Mouse (Mus musculus) midbrain, postnatal 0 days (tissue): ENCODE measurements around the gene Sgca. TPM values are rescaled to one million over a fixed set of nuclear protein-coding genes. Genes with fewer than 3 reads are reported as not detected.
A peak's percentile ranks its signal among the peaks of the same experiment; 100 is the strongest.

Experiments
- ATAC-seq: fragments of 200-750 bp; cut with Nextera tagmentation; 2 replicates; pipeline ENCODE4 v1.8.0; 2017; ENCODE audit warnings: moderate number of reproducible peaks, mild to moderate bottlenecking, moderate TSS enrichment, moderate library complexity; ENCODE audit not compliant: low FRiP score
- DNase-seq: peaks from one replicate; pipeline ENCODE4 v3.0.0-alpha.2; 2015; ENCODE audit warnings: low spot score
- H3K27ac ChIP-seq: fragments of 300-500 bp; sonication (generic); 2 replicates; pipeline ENCODE4 v1.5.1; 2014; ENCODE audit warnings: low read depth, mild to moderate bottlenecking, low read length, mixed read lengths
- H3K27me3 ChIP-seq: fragments of 300-500 bp; sonication (generic); 2 replicates; pipeline ENCODE4 v1.6.1; 2014; ENCODE audit warnings: low read length, control low read depth, mixed read lengths; ENCODE audit not compliant: insufficient read depth
- H3K36me3 ChIP-seq: fragments of 300-500 bp; sonication (generic); 2 replicates; pipeline ENCODE4 v1.6.1; 2014; ENCODE audit warnings: low read length, control low read depth, mixed read lengths; ENCODE audit not compliant: insufficient read depth
- H3K4me1 ChIP-seq: fragments of 300-500 bp; sonication (generic); 2 replicates; pipeline ENCODE4 v1.6.1; 2014; ENCODE audit warnings: mild to moderate bottlenecking, control low read depth, antibody characterized with exemption, low read length, mixed read lengths; ENCODE audit not compliant: insufficient read depth
- H3K4me2 ChIP-seq: fragments of 300-500 bp; sonication (generic); 2 replicates; pipeline ENCODE4 v1.6.1; 2014; ENCODE audit warnings: low read depth, mild to moderate bottlenecking, low read length, mixed read lengths; ENCODE audit not compliant: poor library complexity, severe bottlenecking
- H3K4me3 ChIP-seq: fragments of 300-500 bp; sonication (generic); 2 replicates; pipeline ENCODE4 v1.5.1; 2014; ENCODE audit warnings: low read depth, mild to moderate bottlenecking, low read length, moderate library complexity
- H3K9ac ChIP-seq: fragments of 300-500 bp; sonication (generic); replicated peaks from 2 replicates; pipeline ENCODE4 v1.6.1; 2014; ENCODE audit warnings: mild to moderate bottlenecking, low read length, moderate library complexity, mixed read lengths; ENCODE audit not compliant: poor library complexity, severe bottlenecking
- H3K9me3 ChIP-seq: fragments of 300-500 bp; sonication (generic); 2 replicates; pipeline ENCODE4 v1.6.1; 2016; ENCODE audit warnings: low read length, control low read depth
- CTCF ChIP-seq: IDR thresholded peaks from 2 replicates; pipeline ENCODE4 v1.5.1; 2016; ENCODE audit warnings: antibody characterized with exemption, mild to moderate bottlenecking
- WGBS: fragments of 180-500 bp; shearing (Covaris S2); extraction: QIAGEN DNeasy Blood & Tissue Kit; methylation state at CpG from one replicate; pipeline ENCODE4 v1.1.7; 2014; 5-methylcytosine and 5-hydroxymethylcytosine counted together
- polyA plus RNA-seq: library from polyadenylated mRNA; unstranded; fragments of >200 nt; fragmentation: Nextera tagmentation; extraction: Ambion mirVana; gene quantifications from 2 replicates; pipeline ENCODE4 v1.2.1, GENCODE M21; 2015
- total RNA-seq: library from RNA; depleted of rRNA; stranded (reverse); fragments of >200 nt; gene quantifications from 2 replicates; pipeline ENCODE4 v1.2.3, GENCODE M21; 2014

The Sgca gene
- total and polyA plus RNA-seq, 2 experiments from 2014 or later = 0.39 TPM; not detected in 1

DNA sequence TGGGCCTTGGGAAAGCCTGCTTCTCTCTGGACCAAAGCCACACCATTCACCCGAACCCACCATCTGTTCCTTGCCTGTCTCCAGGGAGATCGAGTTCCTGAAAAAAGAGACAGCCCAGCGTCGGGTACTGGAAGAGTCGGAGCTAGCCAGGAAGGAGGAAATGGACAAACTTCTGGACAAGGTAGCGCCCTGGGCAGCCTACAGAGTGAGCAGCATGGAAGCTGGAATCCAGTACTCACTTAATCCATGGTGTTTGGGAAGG, 28.7 kb upstream of the Sgca start:
- Histone ChIP-seq H3K9me3 (no peaks in the 10 kb centered on the region), H3K4me1 (peaks cover 19% of the 10 kb centered on the region; the same call in 1 of the 2 replicates), H3K36me3 (peaks cover 36% of the 10 kb centered on the region), H3K27ac (no peak overlapping the region), H3K9ac (no peak overlapping the region), H3K27me3 (no peaks in the 10 kb centered on the region), H3K4me2 (no peak overlapping the region), H3K4me3 (no peak overlapping the region)
- TF ChIP-seq CTCF = no peak
- no peak for ATAC-seq
- WGBS = 57% methylated on average over 6 of the region's 6 CpGs
- no peak for DNase-seq

GRCm38 (mm10) chr11:95004136-95004936, 28.2 kb upstream of the Sgca start:
- WGBS = 83% methylated on average over 12 of the region's 12 CpGs
- ATAC-seq = no peak
- no peak for TF ChIP-seq CTCF

DNA sequence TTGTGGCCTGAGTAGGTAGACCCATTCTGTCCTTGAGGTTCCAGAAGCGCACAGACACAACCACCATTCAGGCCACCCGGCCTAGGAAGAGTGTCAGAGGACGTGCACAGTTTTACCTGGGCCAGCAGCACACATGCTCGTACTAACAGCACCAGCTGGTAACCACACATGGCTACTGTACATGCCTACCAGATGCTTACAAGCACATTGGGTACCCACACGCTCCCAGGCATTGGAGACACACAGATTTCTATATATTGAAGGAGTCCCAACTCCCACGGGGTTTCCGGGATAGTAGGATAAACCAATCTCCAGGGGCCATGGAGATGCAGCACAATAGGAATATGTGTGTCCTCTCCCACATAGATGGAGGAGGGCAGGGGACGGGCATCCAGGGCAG, 26.6 kb upstream of the Sgca start:
- no peak overlapping the region for H3K4me2 ChIP-seq
- no peak for TF ChIP-seq CTCF
- H3K9ac ChIP-seq = no peak overlapping the region
- no peaks in the 10 kb centered on the region for H3K27me3 ChIP-seq
- no peaks in the 10 kb centered on the region for H3K9me3 ChIP-seq
- no peak overlapping the region for H3K4me3 ChIP-seq
- peaks cover 12% of the 10 kb centered on the region; the same call in 1 of the 2 replicates for H3K4me1 ChIP-seq
- DNase-seq (no peak), ATAC-seq (no peak)
- H3K27ac ChIP-seq = no peak overlapping the region
- 97% methylated on average over 8 of the region's 8 CpGs for WGBS
- peaks cover 50% of the 10 kb centered on the region for H3K36me3 ChIP-seq

More at GRCm38 (mm10) chr11:95004136-95004936, 28.2 kb upstream of the Sgca start:
- no peak for DNase-seq
- Histone ChIP-seq H3K27ac (0 out of 2 replicates have a peak overlapping the region, but pooled peaks have one; percentile 12), H3K4me2 (no peak overlapping the region), H3K4me1 (peaks cover 19% of the 10 kb centered on the region; the same call in 1 of the 2 replicates), H3K4me3 (no peak overlapping the region), H3K27me3 (no peaks in the 10 kb centered on the region), H3K9ac (no peak overlapping the region), H3K9me3 (no peaks in the 10 kb centered on the region), H3K36me3 (peaks cover 41% of the 10 kb centered on the region)

DNA sequence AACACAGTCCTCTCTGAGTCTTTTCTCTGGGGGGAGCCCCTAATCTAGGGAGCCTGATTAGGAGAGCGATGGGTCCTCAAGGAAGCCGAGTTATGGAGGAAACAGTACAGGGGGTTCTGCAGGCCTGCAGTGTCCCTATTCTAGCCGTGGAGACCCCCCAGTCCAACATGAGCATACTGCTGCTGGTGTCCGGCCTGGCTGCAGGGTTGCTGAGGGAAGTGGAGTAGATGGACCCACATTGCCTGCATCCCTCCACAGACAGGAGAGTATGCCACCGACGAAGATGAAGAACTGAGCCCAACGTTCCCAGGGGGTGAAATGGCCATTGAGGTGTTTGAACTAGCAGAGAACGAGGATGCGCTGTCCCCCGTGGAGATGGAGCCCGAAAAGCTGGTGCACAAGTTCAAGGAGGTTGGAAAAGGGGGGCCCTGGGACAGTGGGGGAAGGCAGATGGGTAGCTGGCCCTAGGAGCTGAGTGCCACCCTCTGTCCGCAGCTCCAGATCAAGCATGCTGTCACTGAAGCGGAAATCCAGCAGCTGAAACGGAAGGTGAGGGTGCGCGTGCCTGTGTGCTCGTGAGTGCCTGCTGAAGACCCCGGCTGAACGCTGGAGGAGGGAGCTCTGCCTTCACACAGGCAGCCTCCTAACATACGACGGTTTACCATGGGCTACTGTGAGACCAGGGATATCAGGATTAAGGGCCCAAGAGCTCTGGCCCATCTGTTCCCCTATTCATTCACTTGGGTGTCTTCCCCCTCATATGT, 25.6 kb upstream of the Sgca start:
- no peak for ATAC-seq
- Histone ChIP-seq H3K27ac (no peak overlapping the region), H3K9me3 (no peaks in the 10 kb centered on the region), H3K9ac (no peak overlapping the region), H3K4me3 (no peak overlapping the region), H3K4me2 (no peak overlapping the region), H3K36me3 (peaks cover 59% of the 10 kb centered on the region), H3K27me3 (no peaks in the 10 kb centered on the region), H3K4me1 (peaks cover 5% of the 10 kb centered on the region; the same call in 1 of the 2 replicates)
- 83% methylated on average over 21 of the region's 21 CpGs for WGBS
- DNase-seq = no peak
- TF ChIP-seq CTCF = no peak

DNA sequence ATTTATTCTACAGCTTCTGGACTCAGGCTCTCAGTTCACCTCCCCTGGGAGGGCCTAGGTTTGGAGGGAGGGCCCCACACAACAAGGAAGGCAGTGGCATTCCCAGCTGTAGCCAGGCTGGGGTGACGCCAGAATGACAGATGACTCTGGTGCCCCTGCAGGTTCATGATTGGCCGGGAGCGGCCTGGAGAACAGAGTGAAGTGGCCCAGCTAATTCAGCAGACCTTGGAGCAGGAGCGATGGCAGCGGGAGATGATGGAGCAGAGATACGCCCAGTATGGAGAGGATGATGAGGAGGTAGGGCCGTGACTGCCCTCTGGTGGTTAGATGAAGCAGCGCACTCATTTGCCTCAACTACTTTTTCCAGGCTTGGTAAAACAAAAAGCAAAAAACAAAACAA, 24.9 kb upstream of the Sgca start:
- DNase-seq = peak; percentile 90
- no peak overlapping the region for H3K4me3 ChIP-seq
- peak overlapping the region; percentile 67 for H3K27ac ChIP-seq
- 2% methylated on average over 8 of the region's 8 CpGs for WGBS
- H3K4me1 ChIP-seq = peaks cover 2% of the 10 kb centered on the region; the same call in 1 of the 2 replicates
- peak; percentile 56; the same call in 1 of the 2 replicates for ATAC-seq
- no peaks in the 10 kb centered on the region for H3K9me3 ChIP-seq
- H3K9ac ChIP-seq = no peak overlapping the region
- no peak overlapping the region for H3K4me2 ChIP-seq
- no peaks in the 10 kb centered on the region for H3K27me3 ChIP-seq
- peak; percentile 92 for TF ChIP-seq CTCF
- peaks cover 66% of the 10 kb centered on the region for H3K36me3 ChIP-seq

DNA sequence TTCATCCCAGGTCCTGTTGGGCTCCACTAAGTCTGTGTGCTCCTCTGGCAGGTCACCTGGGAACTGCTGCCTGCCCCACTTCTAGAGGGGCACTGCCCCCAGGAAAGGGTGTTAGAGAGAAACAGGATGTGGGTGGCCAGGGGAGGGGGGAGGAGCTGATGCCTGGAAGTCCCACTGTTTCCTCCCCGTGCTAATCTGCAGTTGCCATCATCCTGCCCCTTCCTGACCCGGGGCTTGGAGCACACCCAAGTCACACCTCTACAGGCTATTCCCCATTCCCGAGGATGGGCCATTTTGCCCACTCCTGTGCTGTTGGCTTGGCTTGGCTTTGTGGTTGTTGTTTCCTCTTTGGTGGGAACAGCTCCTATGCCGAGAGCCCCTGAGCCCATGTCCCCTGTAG, 24.4 kb upstream of the Sgca start:
- WGBS = 58% methylated on average over 4 of the region's 4 CpGs
- Histone ChIP-seq H3K9ac (no peak overlapping the region), H3K36me3 (peaks cover 63% of the 10 kb centered on the region), H3K9me3 (no peaks in the 10 kb centered on the region), H3K4me3 (no peak overlapping the region), H3K4me2 (no peak overlapping the region), H3K4me1 (peaks cover 3% of the 10 kb centered on the region; the same call in 1 of the 2 replicates), H3K27ac (peak overlapping the region; percentile 67), H3K27me3 (no peaks in the 10 kb centered on the region)
- ATAC-seq = no peak
- no peak for TF ChIP-seq CTCF
- no peak for DNase-seq
